Mouse (Mus musculus) kidney, adult 18-20 months (tissue): Measurements from ENCODE around the gene Prkag3.

Experiments used
- DNase-seq: peaks from one replicate; pipeline ENCODE4 v3.0.0; 2021

Gene Prkag3

DNA sequence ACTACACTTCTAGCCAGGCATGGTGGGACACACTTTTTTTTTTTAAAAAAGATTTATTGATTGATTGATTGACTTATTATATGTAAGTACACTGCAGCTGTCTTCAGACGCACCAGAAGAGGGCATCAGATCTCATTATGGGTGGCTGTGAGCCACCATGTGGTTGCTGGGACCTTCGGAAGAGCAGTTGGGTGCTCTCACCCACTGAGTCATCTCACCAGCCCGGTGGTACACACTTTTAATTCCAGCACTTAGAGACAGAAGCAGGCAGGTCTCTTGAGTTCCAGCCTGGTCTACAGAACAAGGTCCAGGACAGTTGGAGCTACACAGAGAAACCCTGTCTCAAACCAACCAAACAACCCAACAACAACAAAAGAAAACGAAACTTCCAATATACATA, 37.0 kb downstream of the Prkag3 start:
- no peak for DNase-seq

DNA sequence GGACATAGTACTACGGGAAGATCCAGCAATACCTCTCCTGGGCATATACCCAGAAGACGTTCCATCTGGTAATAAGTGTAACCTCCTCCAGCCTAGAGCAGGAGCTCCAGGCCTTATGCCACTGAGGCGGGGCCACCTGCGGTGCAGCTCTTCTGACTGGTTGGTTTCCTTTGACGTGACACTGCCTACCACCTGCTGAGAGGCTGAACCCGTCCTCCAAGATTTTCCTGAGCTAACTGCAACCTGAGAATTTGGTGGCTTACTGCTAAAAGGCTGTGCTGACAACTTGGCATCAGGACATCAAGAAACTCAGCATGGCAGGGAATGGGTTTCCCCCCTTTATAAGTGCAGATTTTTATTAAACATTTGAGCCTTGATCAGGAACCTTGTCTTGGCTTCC, 39.5 kb downstream of the Prkag3 start:
- DNase-seq = no peak

DNA sequence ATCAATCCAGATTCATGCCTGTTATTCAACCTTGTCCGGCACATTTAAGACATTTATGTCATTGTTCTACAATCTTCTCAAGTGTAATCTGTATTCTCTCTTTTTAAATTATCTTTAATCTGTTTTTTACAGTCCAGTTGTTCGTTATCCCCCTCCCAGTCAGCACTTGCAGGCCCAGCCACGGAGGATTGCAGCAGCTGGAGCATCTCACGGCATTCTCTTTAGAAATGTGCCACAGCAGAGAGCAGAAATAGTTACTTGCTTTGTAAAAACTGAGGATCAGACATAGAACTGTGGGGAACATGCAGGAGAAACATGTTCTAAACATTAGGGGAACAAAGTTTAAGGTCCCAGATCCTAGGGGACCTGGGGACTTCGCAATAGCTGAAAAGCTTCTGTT, 44.0 kb downstream of the Prkag3 start:
- no peak for DNase-seq

DNA sequence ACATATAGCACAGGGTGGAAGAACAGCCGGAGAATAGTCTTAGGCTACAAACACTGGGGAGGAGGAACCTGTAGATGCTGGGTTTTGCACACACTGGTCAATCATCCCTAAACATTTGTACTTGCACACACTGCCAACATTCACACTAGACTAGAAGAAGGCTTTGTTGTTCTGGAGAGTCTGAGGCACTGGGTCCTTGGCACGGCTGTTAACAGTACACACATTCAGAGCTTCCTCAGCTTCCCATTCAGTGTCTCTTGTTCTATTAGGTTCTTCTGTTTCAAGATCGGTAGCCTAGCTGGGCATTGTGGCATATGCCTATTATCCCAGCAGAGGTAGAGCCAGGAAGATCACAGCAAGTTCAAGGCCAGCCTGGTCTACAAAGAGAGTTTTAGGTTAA, 44.9 kb downstream of the Prkag3 start:
- DNase-seq = no peak

DNA sequence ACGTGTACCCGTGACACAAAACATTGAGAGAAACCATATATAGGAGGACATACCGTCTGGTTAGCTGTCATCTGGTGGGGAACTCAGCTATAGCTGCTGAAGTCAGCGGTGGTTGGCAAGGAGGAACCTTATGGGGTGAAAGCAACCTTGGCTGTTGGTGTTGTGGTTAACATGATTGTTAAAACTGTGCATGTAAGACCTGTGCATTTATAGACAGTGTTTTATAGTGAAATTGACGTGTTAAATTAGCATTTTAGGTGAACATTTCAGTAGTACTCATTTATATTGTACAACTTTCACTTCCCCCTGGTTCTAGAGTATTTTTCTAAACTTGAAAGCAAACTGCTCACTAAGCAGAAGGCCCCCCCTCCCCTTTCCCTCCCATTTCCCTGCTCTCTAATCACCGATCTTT, 46.9 kb downstream of the Prkag3 start:
- DNase-seq = no peak

DNA sequence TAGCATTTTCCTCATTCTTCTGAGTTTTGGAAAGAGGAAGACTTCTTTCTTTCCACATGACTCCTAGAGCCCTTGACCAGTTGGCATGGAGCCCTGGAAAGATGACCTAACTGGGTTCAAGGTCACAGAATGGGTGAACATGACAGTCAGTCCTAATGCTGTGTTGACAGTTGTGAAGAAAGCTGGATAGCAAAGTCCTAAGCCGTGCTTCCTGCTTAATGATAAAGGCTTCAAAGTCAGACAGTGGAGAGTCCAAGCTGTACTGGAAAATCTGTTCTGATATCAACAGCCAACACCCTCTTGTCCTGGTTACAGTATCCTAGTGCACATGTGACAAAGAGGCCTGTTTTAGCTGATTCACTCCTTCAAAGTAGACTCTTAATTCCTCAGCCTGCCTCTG, 50.2 kb downstream of the Prkag3 start:
- DNase-seq = peak; percentile 28

DNA sequence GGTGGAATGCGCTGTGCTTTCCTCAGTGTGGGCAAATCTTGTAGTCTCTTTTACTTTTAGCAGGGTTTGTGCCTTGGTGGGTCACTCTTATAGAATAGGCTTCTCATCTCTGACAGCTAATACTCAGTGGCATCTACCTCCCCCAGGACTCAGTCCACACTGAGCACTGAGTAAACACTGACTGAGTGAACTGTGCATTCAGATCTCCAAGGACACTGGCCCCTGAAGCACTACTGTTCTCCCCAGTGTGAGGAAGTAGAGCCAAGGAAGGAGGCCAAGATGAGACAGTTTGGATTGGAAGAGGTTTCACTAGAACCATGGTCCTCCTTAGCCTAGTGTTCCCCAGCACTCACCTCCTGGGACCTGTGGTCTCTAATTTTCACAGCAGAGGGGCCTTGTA, 50.7 kb downstream of the Prkag3 start:
- no peak for DNase-seq

DNA sequence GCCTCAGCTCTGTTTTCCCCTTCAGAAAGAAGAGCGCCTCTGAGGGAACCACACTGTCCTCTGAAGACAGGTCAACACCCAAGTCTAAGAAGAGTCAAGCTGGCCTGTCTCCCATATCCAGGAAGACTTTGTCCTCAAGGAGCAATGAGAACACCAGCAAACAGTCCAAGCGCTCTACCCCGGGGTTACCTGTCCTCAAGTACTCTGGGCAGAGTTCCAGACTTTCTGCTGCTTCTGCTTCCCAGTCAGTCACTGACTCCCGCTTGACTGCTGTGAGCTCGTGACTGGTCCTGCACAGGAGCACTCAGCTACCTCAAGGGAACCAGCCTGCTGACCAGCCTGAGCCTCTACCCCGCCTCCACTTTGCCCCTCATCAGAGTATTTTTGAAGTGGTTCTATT, 51.6 kb downstream of the Prkag3 start:
- peak; percentile 56 for DNase-seq

DNA sequence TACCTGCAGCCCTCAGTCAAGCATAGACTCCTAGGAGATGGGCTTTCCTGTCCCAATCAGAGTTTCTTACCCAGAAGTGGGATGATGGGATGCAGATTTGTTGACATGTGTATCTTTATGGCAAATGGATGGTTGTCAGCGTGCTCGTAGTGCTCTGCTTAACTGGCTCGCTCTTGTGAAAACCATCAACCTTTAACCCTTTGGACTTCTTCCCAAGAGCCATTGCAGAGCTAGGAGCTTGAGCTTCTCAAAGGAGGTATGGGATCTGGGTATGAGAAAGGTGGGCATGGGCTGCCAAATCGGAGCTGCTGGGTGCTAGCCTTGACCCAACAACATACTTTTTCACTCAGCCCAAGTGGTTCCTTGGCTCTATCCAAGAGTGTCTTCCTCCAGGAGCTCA, 53.2 kb downstream of the Prkag3 start:
- DNase-seq = no peak

DNA sequence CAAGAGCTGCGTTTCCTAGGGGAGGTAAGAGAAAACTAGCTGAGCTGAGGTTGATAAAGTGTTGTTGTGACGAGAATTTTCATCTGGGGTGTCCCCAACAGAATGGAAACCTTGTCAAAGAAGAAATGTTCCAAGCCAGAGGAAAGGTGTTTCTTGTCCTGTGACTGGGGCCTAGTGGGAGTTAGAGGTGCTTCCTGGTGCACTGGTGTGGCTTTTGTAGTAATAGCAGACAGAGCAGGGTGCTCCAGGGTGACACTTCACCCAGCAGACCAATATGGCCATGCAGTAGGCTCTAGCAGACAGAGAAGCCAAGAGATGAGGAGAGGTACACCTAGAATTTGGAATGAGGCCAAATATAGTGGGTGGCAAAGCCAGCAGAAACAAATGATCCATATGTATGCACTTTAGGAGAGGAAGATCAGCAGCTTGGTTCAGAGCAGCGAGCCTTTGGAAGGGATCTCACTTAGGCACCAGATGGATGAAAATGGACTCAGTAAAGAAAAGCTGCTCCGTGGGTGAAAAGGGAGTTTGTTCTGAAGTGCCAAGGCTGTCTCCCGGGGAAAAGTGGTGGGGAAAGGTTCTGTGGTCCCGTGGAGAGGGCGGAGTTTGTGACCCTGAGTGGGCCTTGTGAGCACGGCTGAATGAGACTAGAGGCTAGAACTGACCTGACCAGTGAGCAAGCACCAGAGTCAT, 55.0 kb downstream of the Prkag3 start:
- DNase-seq = no peak
